Mouse (Mus musculus) testis, adult 2 months (tissue): ENCODE measurements around the gene Slc37a3.

Experiments used
- CTCF ChIP-seq: fragments of 200-500 bp; IDR thresholded peaks from 2 replicates; pipeline ENCODE4 v1.5.1; 2012; ENCODE audit warnings: low read depth, mild to moderate bottlenecking, inconsistent platforms, low read length, moderate library complexity; ENCODE audit not compliant: control insufficient read depth, insufficient read depth, insufficient replicate concordance
- POLR2A ChIP-seq: fragments of 200-500 bp; IDR thresholded peaks from 2 replicates; pipeline ENCODE4 v1.6.1; 2012; ENCODE audit warnings: low read depth, mild to moderate bottlenecking, inconsistent platforms, low read length, moderate library complexity; ENCODE audit not compliant: control insufficient read depth

- TF ChIP-seq POLR2A (no peak), CTCF (no peak)
These were observed 87.8 kb downstream of the Slc37a3 start for GRCm38 (mm10) chr6:39289721-39290120.
